Mouse (Mus musculus): Measurements from ENCODE around the gene Xirp1. TPM values are rescaled to one million over a fixed set of nuclear protein-coding genes. Genes with fewer than 3 reads are reported as not detected.

Gene Xirp1
- polyA plus RNA-seq (2015; fragmentation: Nextera tagmentation; extraction: Ambion mirVana) = 0.17 and 0.43 TPM in 2 replicates

- Histone ChIP-seq H3K4me1 (replicated peaks) (peaks cover 6% of the 10 kb centered on the region; the same call in 1 of the 2 replicates), H3K27me3 (no peaks in the 10 kb centered on the region; the same call in 1 of the 2 replicates), H3K4me3 (replicated peaks) (no peak within 1 kb of the TSS), H3K36me3 (replicated peaks) (no peaks in the 10 kb centered on the region), H3K9me3 (replicated peaks) (no peaks in the 10 kb centered on the region), H3K27ac (replicated peaks) (no peak within 1 kb of the TSS), H3K9ac (no peak within 1 kb of the TSS), H3K4me2 (no peak within 1 kb of the TSS)
- no peak for ATAC-seq (ENCODE audit: insufficient read depth)
- 71% methylated on average over 18 of the region's 18 CpGs for WGBS (ENCODE audit: insufficient replicate concordance)
These were observed at the start of gene Xirp1 for GRCm38 (mm10) chr9:120023086-120023811. Gene Xirp1 (minus strand): TSS chr9:120023598.

- no peaks in the 10 kb centered on the region for H3K36me3 ChIP-seq (replicated peaks)
- H3K27ac ChIP-seq (replicated peaks) = no peak overlapping the region
- no peaks in the 10 kb centered on the region for H3K27me3 ChIP-seq
- H3K4me3 ChIP-seq (replicated peaks) = no peak overlapping the region
- H3K9ac ChIP-seq = no peak overlapping the region
- H3K4me2 ChIP-seq = no peak overlapping the region
- 0 out of 2 replicates have a peak, but pooled peaks have one; percentile 12 for ATAC-seq (ENCODE audit: insufficient read depth)
- H3K9me3 ChIP-seq (replicated peaks) = no peaks in the 10 kb centered on the region
- peaks cover 7% of the 10 kb centered on the region for H3K4me1 ChIP-seq (replicated peaks)
- 9% methylated on average over 3 of the region's 3 CpGs for WGBS (ENCODE audit: insufficient replicate concordance)
These were observed 49.8 kb upstream of the Xirp1 start for GRCm38 (mm10) chr9:120073169-120073568.

- peaks cover 7% of the 10 kb centered on the region for H3K4me1 ChIP-seq (replicated peaks)
- 61% methylated on average over 2 of the region's 2 CpGs for WGBS (ENCODE audit: insufficient replicate concordance)
- H3K27ac ChIP-seq (replicated peaks) = no peak overlapping the region
- no peaks in the 10 kb centered on the region for H3K9me3 ChIP-seq (replicated peaks)
- no peak overlapping the region for H3K4me3 ChIP-seq (replicated peaks)
- no peak overlapping the region for H3K4me2 ChIP-seq
- no peaks in the 10 kb centered on the region for H3K36me3 ChIP-seq (replicated peaks)
- H3K9ac ChIP-seq = no peak overlapping the region
- H3K27me3 ChIP-seq = no peaks in the 10 kb centered on the region
- ATAC-seq (ENCODE audit: insufficient read depth) = no peak
These were observed 47.9 kb upstream of the Xirp1 start for GRCm38 (mm10) chr9:120071251-120071650.

- H3K4me3 ChIP-seq (replicated peaks) = no peak within 1 kb of the TSS
- no peak for ATAC-seq (ENCODE audit: insufficient read depth)
- H3K4me1 ChIP-seq (replicated peaks) = peaks cover 7% of the 10 kb centered on the region
- no peak within 1 kb of the TSS; the same call in 1 of the 2 replicates for H3K27ac ChIP-seq (replicated peaks)
- no peaks in the 10 kb centered on the region for H3K9me3 ChIP-seq (replicated peaks)
- no peak within 1 kb of the TSS for H3K4me2 ChIP-seq
- H3K36me3 ChIP-seq (replicated peaks) = no peaks in the 10 kb centered on the region
- H3K9ac ChIP-seq = no peak within 1 kb of the TSS
- H3K27me3 ChIP-seq = no peaks in the 10 kb centered on the region
- whole genome bisulfite sequencing (ENCODE audit: insufficient replicate concordance) = 64% methylated on average over 11 of the region's 11 CpGs
These were observed 46.4 kb upstream of the Xirp1 start, which contains the start of gene Cx3cr1 for GRCm38 (mm10) chr9:120069779-120070178. Gene Cx3cr1 (minus strand): TSS chr9:120069879.

GRCm38 (mm10) chr9:120068047-120068446 is 44.6 kb upstream of the Xirp1 start:
- no peak overlapping the region for H3K4me3 ChIP-seq (replicated peaks)
- no peak overlapping the region for H3K4me2 ChIP-seq
- 17% methylated on average over 10 of the region's 10 CpGs for WGBS (ENCODE audit: insufficient replicate concordance)
- H3K27me3 ChIP-seq = no peaks in the 10 kb centered on the region
- no peaks in the 10 kb centered on the region for H3K36me3 ChIP-seq (replicated peaks)
- no peaks in the 10 kb centered on the region for H3K9me3 ChIP-seq (replicated peaks)
- no peak overlapping the region for H3K27ac ChIP-seq (replicated peaks)
- no peak for ATAC-seq (ENCODE audit: insufficient read depth)
- H3K4me1 ChIP-seq (replicated peaks) = peaks cover 7% of the 10 kb centered on the region
- H3K9ac ChIP-seq = no peak overlapping the region

GRCm38 (mm10) chr9:120067609-120068008 is 44.2 kb upstream of the Xirp1 start:
- Histone ChIP-seq H3K9me3 (replicated peaks) (no peaks in the 10 kb centered on the region), H3K4me2 (no peak overlapping the region), H3K4me1 (replicated peaks) (peaks cover 7% of the 10 kb centered on the region), H3K27me3 (no peaks in the 10 kb centered on the region), H3K9ac (no peak overlapping the region), H3K27ac (replicated peaks) (no peak overlapping the region), H3K4me3 (replicated peaks) (no peak overlapping the region), H3K36me3 (replicated peaks) (no peaks in the 10 kb centered on the region)
- 53% methylated on average over 2 of the region's 2 CpGs for WGBS (ENCODE audit: insufficient replicate concordance)
- ATAC-seq (ENCODE audit: insufficient read depth) = no peak

GRCm38 (mm10) chr9:120064317-120064716 is 40.9 kb upstream of the Xirp1 start:
- ATAC-seq (ENCODE audit: insufficient read depth) = no peak

GRCm38 (mm10) chr9:120058730-120059129 is 35.3 kb upstream of the Xirp1 start:
- H3K4me3 ChIP-seq (replicated peaks) = no peak overlapping the region
- no peak overlapping the region for H3K4me2 ChIP-seq
- no peak overlapping the region for H3K9ac ChIP-seq
- no peak overlapping the region for H3K27ac ChIP-seq (replicated peaks)
- H3K4me1 ChIP-seq (replicated peaks) = peaks cover 14% of the 10 kb centered on the region; the same call in 1 of the 2 replicates
- H3K36me3 ChIP-seq (replicated peaks) = no peaks in the 10 kb centered on the region
- ATAC-seq (ENCODE audit: insufficient read depth) = no peak
- no peaks in the 10 kb centered on the region for H3K27me3 ChIP-seq
- H3K9me3 ChIP-seq (replicated peaks) = no peaks in the 10 kb centered on the region
- 26% methylated on average over 3 of the region's 3 CpGs for WGBS (ENCODE audit: insufficient replicate concordance)

More at GRCm38 (mm10) chr9:120064317-120064716, 40.9 kb upstream of the Xirp1 start:
- no peak overlapping the region for H3K27ac ChIP-seq (replicated peaks)
- H3K27me3 ChIP-seq = no peaks in the 10 kb centered on the region
- WGBS (ENCODE audit: insufficient replicate concordance) = 38% methylated on average over 4 of the region's 4 CpGs
- no peaks in the 10 kb centered on the region for H3K36me3 ChIP-seq (replicated peaks)
- no peak overlapping the region for H3K4me2 ChIP-seq
- H3K4me3 ChIP-seq (replicated peaks) = no peak overlapping the region
- no peaks in the 10 kb centered on the region for H3K4me1 ChIP-seq (replicated peaks)
- H3K9me3 ChIP-seq (replicated peaks) = no peaks in the 10 kb centered on the region
- H3K9ac ChIP-seq = no peak overlapping the region

- Histone ChIP-seq H3K9ac (no peak overlapping the region), H3K27ac (replicated peaks) (no peak overlapping the region), H3K4me3 (replicated peaks) (no peak overlapping the region), H3K9me3 (replicated peaks) (no peaks in the 10 kb centered on the region), H3K4me1 (replicated peaks) (peaks cover 14% of the 10 kb centered on the region; the same call in 1 of the 2 replicates), H3K4me2 (no peak overlapping the region), H3K27me3 (no peaks in the 10 kb centered on the region), H3K36me3 (replicated peaks) (no peaks in the 10 kb centered on the region)
- ATAC-seq (ENCODE audit: insufficient read depth) = no peak
- 55% methylated on average over 9 of the region's 9 CpGs for WGBS (ENCODE audit: insufficient replicate concordance)
These were observed 32.8 kb upstream of the Xirp1 start for GRCm38 (mm10) chr9:120056201-120056600.

- H3K4me2 ChIP-seq = no peak overlapping the region
- H3K4me1 ChIP-seq (replicated peaks) = peaks cover 14% of the 10 kb centered on the region; the same call in 1 of the 2 replicates
- no peaks in the 10 kb centered on the region for H3K36me3 ChIP-seq (replicated peaks)
- peak overlapping the region; percentile 55 for H3K27ac ChIP-seq (replicated peaks)
- 17% methylated on average over 8 of the region's 8 CpGs for WGBS (ENCODE audit: insufficient replicate concordance)
- H3K4me3 ChIP-seq (replicated peaks) = no peak overlapping the region
- H3K9ac ChIP-seq = no peak overlapping the region
- no peak; the same call in 1 of the 2 replicates for ATAC-seq (ENCODE audit: insufficient read depth)
- no peaks in the 10 kb centered on the region for H3K27me3 ChIP-seq
- H3K9me3 ChIP-seq (replicated peaks) = no peaks in the 10 kb centered on the region
These were observed 31.3 kb upstream of the Xirp1 start for GRCm38 (mm10) chr9:120054545-120055277.

- no peak for ATAC-seq (ENCODE audit: insufficient read depth)
- Histone ChIP-seq H3K4me2 (no peak overlapping the region), H3K9me3 (replicated peaks) (no peaks in the 10 kb centered on the region), H3K4me1 (replicated peaks) (0 out of 2 replicates have a peak, but pooled peaks cover 7% of the 10 kb centered on the region), H3K4me3 (replicated peaks) (no peak overlapping the region), H3K27ac (replicated peaks) (no peak overlapping the region), H3K27me3 (no peaks in the 10 kb centered on the region), H3K36me3 (replicated peaks) (no peaks in the 10 kb centered on the region), H3K9ac (no peak overlapping the region)
- 13% methylated on average over 3 of the region's 3 CpGs for WGBS (ENCODE audit: insufficient replicate concordance)
These were observed 26.0 kb upstream of the Xirp1 start for GRCm38 (mm10) chr9:120049407-120049806.
